Mouse (Mus musculus) liver, adult 10 weeks (tissue): Measurements from ENCODE around the gene Axin2. TPM values are rescaled to one million over a fixed set of nuclear protein-coding genes. Genes with fewer than 3 reads are reported as not detected.

Experiments used
- polyA plus RNA-seq: library from polyadenylated mRNA; stranded (reverse); fragments of 350-450 nt; fragmentation: Illumina TruSeq; extraction: RNeasy Lipid Tissue Mini Kit (QIAGEN cat#74804); gene quantifications from one replicate; pipeline ENCODE4 v1.2.3, GENCODE M21; 2014; ENCODE audit warnings: low read depth, low replicate concordance

Gene Axin2
- polyA plus RNA-seq = 4.3 TPM

GRCm38 (mm10) chr11:108920158-108920635 is at the start of gene Axin2:
Gene Axin2 (plus strand): TSS chr11:108920349.

Other genes with a start within 250 kb of the Axin2 start
- gene E030025P04Rik, start 224.0 kb downstream of the Axin2 start, polyA plus RNA-seq = not detected